Mouse (Mus musculus) heart, adult 2 months (tissue): ENCODE measurements at regions not wholly inside any gene's neighbourhood (a gene's known extent, or its start where the extent isn't known, plus 50 kb on each side); places are given as distances from the start of the nearest gene placed in this dataset.

Experiments
- CTCF ChIP-seq: fragments of 200-600 bp; IDR thresholded peaks from 2 replicates; pipeline ENCODE4 v1.8.1; 2022; ENCODE audit warnings: antibody characterized with exemption, mild to moderate bottlenecking, moderate library complexity
- POLR2A ChIP-seq: fragments of 200-500 bp; IDR thresholded peaks from 2 replicates; pipeline ENCODE4 v1.6.1; 2011; ENCODE audit warnings: mild to moderate bottlenecking, low read depth, low read length, control low read depth; ENCODE audit not compliant: insufficient read depth

DNA sequence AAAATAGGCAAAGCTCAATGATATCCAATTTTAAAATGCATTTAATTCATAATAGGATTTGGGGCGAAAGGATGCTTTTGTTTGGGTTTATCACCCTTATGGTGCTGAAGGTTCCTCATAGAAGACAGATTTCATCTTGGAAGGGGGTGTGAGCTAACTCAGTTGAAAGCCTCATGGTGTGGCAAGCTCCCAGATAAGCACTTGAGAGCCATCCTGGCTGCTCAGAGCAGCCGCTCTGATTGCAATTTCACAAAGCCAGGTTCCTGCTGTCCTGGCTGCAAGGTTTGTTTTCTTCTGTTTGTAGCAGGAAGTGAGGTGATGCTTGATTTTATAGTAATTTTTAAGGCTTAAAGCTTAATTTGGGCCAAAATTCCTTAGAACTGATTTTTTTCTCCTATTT lies 228.7 kb upstream of the Plscr5 start:
- TF ChIP-seq CTCF (no peak), POLR2A (no peak)
